Mouse (Mus musculus) erythroblast, embryonic 14.5 days (primary cell): ENCODE results near the gene Slc37a3.

Experiments
- GATA1 ChIP-seq: IDR thresholded peaks from 2 replicates; pipeline ENCODE4 v1.6.1; 2012; ENCODE audit warnings: low read length, inconsistent platforms, mixed read lengths
- TAL1 ChIP-seq: IDR thresholded peaks from 3 replicates; pipeline ENCODE4 v1.6.1; 2012; ENCODE audit warnings: low read length, inconsistent platforms, mixed read lengths

GRCm38 (mm10) chr6:39346991-39347501 lies 30.4 kb downstream of the Slc37a3 start:
- TF ChIP-seq GATA1 (no peak), TAL1 (no peak)
